Mouse (Mus musculus) ovary, adult 10 weeks (tissue): Measurements from ENCODE around the gene Hao1. TPM values are rescaled to one million over a fixed set of nuclear protein-coding genes. Genes with fewer than 3 reads are reported as not detected.

Experiments used
- polyA plus RNA-seq: library from polyadenylated mRNA; stranded (reverse); fragments of 350-450 nt; fragmentation: Illumina TruSeq; extraction: RNeasy Lipid Tissue Mini Kit (QIAGEN cat#74804); gene quantifications from one replicate; pipeline ENCODE4 v1.2.3, GENCODE M21; 2014

Gene Hao1
- not detected for polyA plus RNA-seq

DNA sequence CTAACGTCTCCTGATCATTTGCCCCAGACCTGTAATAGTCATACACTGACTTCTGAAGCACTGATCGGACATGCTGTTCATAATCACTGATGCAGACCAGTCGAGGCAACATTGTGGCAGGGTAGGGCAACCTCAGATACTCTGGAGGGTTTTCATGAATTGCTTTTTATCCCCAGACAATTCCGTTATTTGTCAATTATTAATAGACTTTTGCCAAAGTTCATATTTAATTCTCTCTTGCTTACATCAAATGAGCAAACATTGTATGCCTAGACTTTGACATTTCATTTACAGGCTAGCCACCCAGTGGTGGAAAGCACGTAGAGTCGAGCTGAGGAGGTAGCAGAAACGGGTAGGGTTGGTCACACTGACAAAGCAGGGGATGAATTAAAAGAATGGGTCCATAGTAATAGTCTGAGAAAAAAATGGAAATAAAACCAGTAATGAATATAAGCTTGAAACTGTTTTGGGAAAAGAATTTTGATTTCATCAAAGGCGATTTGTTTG, at the start of gene Hao1:
Hao1 (minus strand) TSS at position 148 of the 507 bp plus-strand sequence.

Other genes with a start within 250 kb of the Hao1 start
- 125 TPM for gene Tmx4, start 89.8 kb upstream of the Hao1 start, polyA plus RNA-seq
- 15.3 TPM for gene Plcb1, start 231.7 kb upstream of the Hao1 start, polyA plus RNA-seq